Mouse (Mus musculus) neural tube, embryonic 10.5 days (tissue): ENCODE measurements around the gene Ier3.
A peak's percentile ranks its signal among the peaks of the same experiment; 100 is the strongest.
"Not testable (repeated sequence)": the region's sequence is repeated elsewhere in the genome, so short reads cannot be mapped to it uniquely, and the experiment has no call there.

Source experiments
- DNase-seq: peaks from one replicate; pipeline ENCODE4 v3.0.0-alpha.2; 2017; ENCODE audit warnings: low spot score; ENCODE audit errors: extremely low spot score

Gene Ier3

DNA sequence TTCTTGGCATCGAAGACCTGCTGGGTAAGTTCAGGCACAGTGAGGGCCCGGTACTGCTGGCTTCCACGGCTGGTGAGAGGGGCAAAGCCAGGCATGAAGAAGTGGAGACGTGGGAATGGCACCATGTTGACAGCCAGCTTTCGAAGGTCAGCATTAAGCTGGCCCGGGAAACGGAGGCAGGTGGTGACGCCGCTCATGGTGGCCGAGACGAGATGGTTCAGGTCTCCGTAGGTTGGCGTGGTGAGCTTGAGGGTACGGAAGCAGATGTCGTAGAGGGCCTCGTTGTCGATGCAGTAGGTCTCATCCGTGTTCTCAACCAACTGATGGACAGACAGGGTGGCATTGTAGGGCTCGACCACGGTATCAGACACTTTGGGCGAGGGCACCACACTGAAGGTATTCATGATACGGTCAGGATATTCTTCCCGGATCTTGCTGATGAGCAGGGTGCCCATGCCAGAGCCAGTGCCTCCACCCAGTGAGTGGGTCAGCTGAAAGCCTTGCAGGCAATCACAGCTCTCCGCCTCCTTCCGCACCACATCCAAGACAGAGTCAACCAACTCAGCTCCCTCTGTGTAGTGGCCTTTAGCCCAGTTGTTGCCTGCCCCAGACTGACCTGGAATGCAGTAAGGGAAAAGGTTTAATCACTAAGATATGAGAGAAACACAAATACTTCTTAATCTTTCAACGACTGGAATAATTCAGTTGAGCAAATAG, 14.1 kb downstream of the Ier3 start:
- no peak for DNase-seq

DNA sequence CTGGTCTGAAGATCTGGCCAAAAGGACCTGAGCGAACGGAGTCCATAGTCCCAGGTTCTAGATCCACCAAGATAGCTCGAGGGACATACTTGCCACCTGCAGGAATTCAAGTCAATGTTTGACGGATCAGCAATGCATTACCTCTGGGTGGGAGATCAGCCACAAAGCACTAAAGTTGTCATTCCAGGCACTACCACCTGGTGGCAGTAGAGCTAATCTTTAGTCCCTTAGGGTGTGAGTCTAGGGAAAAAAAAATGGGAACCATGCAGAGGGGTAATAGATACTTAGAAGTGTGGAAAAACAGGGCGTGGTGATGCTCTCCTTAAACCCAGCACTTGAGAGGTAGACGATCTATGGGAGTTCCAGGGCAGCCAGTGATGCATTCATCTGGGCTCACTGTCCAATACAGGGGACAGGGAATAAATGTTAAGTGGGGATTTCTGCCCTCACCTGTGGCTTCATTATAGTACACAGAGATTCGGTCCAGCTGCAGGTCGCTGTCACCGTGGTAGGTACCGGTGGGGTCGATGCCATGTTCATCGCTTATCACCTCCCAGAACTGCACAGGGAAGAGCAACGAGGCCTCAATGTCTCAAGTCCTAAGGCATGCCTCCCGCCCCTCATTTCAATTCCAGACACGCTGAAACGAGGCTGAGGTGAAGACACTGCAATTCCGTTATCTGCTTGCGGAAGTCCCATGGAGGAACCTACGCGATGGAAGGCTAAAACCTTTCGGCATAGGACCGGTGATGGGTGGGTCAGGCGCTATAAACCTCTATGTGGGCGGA, 14.9 kb downstream of the Ier3 start:
- peak; percentile 65 for DNase-seq

DNA sequence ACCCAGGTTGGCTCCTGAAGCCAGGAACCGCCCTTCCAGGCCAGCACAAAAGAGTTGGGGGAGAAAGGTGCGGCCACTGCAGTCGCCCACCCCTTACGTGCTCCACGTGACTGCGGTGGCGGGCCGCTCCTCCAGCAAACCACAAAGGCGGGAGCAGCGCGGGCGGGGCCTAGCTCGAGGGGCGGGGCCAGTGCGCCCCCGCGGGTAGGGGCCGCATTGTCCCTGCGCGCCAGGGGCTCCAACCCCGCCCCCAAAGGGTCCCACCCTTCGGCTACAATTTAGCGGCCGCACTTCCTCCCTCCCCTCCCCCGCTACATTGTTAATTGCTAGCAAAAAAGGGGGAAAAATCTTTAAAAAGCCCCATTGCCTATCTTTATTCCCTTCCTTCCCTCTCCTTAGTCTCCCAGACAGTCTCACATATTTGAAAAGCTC, 15.5 kb downstream of the Ier3 start:
- DNase-seq: peak; percentile 93

DNA sequence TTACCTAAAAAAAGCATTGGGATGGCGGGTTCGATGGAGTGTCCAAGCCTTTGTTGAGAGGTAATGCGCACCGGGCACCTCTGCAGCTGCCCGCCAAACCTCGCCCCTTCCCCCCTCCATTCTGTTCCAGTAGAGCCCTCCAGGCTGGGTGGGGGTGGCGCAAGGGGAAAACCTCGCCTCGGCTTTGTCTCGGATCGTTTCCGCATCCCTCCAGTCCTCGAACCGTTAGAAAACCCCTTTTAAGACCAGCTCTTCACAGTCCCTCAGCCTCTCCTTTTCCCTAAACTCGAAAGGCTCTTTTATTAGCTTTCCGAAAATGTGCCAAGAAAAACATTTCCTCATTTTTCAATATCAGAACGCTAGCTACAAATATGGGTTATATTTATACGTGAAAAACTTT, 16.0 kb downstream of the Ier3 start:
- DNase-seq: peak; percentile 72

DNA sequence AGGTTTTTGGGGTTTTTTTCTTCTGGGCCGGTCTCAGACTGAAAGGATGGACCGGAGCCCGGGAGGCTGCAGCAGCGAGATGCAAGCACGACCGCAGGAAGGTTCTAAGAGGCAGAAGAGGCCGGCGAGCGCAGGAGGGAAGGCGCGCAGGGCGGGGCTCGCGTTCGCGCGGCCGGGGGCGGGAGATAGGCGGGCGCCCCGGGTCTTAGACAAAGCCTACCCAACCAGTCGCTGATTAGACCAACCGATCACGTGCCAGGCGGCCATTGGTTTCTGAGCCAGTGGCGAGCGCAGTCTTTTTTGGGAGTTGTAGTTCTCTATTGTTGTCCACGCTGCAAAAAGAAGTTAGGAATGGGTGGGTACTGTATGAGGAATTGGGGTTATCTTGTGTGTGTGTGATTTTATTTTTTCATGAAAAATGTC, 16.6 kb downstream of the Ier3 start, which contains the start of gene Tubb5:
Gene Tubb5 (minus strand): TSS at position 185 of the 423 bp plus-strand sequence.
- DNase-seq: peak; percentile 92

DNA sequence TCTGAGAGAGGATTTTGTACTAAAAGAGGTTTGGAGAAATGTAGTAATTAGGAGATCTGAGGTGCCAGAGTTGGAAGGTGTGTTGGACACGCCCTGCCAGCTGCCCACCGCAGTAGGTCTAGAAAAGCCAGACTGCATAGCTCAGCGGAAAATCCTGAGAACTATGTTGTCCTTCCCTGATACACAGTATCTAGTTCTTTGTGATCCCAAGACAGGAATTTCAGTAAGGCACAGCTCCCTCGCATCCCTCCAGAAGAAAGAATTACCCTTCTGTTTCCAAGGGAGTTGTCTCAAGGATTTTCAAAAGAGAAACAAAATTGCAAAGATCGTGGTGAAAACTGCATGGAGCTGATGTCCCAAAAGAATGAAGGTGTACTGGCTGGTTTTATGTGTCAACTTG, 17.1 kb downstream of the Ier3 start:
- DNase-seq: peak; percentile 52

DNA sequence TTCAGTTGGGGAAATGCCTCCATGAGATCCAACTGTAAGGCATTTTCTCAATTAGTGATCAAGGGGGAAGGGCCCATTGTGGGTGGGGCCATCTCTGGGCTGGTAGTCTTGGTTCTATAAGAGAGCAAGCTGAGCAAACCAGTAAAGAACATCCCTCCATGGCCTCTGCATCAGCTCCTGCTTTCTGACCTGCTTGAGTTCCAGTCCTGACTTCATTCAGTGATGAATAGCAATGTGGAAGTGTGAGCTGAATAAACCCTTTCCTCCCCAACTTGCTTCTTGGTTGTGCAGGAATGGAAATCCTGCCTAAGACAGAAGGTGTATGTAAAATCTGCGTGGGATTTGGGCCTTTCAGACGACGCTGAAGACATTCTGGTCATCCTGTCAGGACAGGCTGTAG, 17.5 kb downstream of the Ier3 start:
- not testable (repeated sequence) for DNase-seq

DNA sequence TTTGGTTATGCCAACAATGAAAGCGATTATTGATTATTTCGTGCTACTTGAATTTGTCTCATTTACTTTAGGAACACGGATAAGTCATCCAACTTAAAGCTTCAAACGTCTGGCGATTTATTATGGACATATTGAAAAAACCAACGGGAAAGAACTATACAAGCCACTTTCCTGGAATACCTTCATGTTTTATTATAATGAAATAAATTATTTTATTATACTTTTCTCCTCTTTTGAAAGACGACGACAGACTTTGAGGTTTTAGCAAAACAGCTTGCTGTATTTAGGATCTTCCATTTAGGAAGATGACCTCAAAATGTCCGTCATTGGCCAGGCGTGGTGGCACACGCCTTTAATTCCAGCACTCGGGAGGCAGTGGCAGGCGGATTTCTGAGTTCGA, 19.1 kb downstream of the Ier3 start:
- DNase-seq: no peak

DNA sequence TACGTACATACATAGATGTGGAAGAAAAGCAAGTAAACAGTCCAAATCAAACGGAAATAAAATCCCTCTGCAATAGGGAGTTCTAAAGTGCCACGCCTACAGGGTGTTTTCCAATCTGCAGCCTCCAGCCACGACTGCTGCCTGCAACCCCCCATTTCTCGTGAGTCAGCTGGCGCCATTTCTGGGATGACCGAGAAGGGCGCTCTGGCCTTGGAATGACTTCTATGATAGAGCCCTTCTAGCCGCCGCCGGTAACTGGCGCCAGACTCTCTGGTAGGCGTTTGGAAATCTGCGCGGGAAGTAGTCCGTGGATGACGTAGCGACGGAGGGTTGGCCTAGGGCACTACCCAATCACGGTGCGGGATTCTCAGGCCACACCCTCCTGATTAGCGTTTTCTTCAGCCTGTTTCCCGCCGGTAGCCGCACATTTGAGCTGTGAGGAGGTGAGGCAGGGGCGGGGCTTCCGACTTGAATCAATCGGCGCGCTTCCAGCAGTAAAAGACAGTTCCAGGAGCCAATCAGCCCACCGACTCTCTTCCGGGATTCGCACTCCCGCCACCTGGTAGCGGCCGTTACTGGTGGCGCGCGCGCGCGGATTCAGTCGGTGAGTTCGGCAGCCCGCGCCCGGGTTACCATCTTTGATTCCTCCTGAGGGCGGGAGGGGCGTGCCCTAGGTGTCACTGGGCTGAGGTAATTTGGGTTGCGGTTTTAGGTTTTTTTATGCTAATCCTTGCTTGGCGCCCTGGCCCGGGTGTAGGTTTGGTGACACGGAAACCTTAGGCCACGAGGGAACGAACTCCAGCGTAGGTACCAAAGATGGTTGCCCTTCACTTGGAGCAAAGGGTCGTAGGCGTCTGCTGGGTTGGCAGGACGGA, 19.8 kb downstream of the Ier3 start, which contains the start of gene Mdc1:
Gene Mdc1 (plus strand): TSS at position 440 of the 875 bp plus-strand sequence.
- DNase-seq: peak; percentile 98

DNA sequence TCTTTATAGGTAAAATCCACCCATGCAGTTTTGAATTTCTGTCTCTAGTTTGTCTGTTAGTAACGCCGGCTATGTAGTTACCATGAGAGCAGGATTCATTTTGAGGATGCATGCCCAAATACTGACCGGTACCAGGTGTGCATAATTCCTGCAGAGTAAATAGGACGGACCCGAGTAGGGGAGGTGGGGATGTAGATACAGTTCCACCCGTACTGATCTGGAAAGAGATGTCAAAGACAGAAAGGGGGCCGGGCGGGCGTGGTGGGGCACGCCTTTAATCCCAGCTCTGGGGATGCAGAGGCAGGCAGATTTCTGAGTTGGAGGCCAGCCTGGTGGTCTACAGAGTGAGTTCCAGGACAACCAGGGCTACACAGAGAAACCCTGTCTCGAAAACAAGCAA, 20.5 kb downstream of the Ier3 start:
- DNase-seq: peak; percentile 25

DNA sequence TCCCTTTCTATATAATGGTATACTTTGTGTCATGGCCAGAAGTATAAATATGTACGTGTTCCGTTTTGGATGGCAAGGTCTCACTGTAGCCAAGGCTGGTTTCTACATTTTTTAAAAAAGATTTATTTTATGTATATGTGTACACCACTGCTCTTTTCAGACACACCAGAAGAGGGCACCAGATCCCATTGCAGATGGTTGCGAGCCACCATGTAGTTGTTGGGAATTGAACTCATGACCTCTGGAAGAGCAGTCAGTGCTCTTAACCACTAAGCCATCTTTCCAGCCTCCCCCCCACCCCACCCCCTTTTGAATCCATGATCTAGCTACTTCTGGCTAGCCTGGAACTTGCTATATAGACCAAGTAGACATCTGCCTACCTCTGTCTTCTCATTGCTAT, 22.0 kb downstream of the Ier3 start:
- DNase-seq: no peak

DNA sequence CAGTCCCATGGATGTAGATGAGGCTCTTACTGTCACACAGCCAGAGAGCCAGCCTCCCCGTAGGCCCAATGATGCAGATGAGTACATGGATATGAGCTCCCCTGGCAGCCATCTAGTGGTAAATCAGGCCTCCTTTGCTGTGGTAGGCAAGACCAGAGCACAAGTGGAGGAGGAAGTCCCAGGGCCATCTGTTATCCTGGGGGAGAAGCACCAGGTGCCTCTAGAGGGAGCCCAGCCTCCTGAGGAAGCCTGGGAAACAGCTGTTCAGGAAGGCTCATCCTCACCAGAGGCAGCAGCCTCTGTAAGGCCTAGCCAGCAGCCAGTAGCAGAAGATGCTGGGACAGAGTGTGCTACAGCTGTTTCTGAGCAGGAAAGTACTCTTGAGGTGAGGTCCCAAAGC, 26.6 kb downstream of the Ier3 start:
- no peak for DNase-seq

DNA sequence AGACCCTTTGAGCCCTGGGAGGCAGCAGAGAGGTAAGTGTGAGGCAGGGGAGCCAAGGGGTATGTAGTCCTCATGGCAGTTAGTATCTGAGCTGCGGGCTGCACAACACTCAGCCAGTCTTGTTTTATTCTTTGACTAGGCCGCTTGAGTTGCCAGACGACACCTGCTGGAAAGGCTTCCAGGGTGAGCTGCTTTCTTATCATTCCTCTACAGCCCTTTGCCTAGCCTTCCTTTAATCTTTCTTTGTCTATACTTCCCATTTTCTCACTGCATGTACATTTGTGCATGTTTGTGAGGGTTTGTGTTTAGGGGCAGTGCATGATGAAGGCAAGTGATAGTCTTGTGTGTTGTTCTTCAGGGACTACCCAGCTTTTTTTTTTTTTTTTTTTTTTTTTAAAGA, 29.5 kb downstream of the Ier3 start:
- DNase-seq: no peak

DNA sequence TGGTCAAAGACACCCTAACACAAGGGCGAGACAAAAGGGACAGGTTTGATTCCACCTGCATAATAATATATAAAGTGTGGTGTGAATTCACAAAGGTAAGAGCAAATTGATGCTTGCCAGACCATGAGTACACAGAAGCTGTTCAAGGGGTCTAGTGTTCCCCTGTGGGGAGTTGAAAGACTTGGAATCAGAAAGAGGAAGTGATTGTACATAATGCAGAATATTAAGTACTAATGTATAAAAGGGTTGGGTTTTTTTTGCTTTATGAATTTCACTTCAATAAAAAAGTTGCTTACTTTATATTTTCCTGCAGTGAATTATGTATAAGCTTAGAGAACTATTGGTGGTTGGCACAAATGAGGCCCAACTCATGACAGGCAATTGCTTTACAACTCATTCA, 37.9 kb downstream of the Ier3 start:
- no peak for DNase-seq

DNA sequence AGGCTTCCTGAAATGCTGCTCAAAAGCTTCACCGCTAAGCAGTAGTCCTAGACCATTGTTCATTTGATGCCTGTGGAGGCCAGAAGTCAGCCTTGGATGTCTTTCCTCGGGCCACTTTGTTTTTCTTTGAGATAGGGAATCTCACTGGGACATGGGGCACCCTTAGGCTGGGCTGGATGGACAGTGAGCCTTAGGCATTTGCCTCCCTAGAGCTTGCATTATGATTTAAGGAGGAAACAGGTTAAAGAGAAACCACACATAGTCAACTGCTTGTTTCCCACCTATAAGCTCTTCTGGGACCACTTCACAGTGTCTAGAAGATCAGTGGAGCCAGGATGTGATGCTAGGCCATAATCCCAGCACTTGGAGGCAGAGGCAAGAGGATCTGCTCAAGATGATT, 38.4 kb downstream of the Ier3 start:
- no peak for DNase-seq

DNA sequence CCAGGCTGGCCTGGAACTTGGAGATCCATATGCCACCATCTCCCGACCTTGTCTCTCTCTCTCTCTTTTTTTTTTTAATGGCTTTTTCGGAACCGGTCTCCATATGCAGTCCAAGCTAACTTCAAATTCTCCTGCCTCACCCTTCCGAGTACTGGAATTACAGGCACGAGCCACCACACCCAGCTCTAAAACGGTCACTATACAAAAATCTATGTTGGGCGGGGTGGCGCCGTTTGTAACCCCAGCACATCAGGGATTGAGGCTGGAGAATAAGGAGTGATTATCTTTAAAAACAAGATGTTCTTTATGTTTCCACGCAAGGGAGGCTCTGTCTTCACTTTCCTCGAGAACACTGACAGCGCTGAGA, 39.3 kb downstream of the Ier3 start:
- peak; percentile 22 for DNase-seq

DNA sequence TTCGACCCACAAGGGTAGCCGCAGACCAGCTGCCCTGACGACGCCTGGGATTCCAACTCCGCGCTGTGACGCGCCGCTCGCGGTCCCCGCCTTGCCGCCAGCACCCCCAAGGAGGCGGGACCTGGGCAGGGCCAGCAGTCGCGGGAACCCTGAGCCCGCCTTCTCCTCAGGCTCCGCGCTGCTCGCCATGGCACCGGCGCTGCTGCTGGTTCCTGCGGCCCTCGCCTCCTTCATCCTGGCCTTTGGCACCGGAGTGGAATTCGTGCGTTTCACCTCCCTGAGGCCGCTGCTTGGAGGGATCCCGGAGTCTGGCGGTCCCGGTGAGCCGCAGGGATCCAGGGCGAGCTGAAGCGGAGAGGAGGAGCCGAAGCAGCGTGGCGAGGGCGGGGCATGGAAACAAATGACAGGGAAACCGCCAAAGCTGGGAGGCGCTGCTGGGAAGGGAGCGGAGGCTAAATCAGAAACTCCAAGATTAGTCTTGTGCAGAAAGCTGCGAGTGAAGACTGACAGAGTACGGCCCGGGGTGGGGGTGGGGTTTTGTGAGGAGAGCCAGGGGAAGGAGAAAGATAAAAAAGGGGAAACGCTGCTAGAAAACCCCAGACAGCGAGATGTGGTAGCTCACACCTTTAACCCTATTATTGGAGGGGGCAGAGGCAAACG, 39.8 kb downstream of the Ier3 start, which contains the start of gene Nrm:
Gene Nrm (plus strand): TSS at position 121 of the 660 bp plus-strand sequence.
- peak; percentile 92 for DNase-seq

DNA sequence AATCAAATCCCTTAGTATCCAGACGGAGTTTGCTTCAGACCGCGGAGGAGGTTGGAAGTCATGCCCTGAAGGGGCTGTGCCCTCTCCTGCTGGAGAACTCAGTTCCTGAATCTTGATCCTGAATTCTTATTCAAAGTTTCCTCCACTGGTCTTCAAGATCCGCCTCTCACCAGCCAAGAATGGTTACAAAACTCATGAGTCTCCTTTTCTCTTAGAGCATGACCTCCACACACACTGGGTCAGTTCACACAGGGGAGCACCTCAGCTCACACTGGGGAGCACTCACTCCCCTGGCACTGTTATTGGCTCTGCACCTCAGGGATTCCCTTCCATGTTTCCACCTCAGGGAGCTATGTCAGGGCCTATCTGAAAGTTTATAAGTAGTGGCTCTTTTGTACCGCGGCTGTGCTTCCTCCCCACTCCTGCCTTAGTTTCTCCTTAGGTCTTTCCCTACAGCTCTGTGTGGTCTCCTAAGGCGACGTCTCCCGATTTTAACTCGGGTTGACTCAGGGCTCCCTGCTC, 43.4 kb downstream of the Ier3 start:
- DNase-seq: peak; percentile 34

DNA sequence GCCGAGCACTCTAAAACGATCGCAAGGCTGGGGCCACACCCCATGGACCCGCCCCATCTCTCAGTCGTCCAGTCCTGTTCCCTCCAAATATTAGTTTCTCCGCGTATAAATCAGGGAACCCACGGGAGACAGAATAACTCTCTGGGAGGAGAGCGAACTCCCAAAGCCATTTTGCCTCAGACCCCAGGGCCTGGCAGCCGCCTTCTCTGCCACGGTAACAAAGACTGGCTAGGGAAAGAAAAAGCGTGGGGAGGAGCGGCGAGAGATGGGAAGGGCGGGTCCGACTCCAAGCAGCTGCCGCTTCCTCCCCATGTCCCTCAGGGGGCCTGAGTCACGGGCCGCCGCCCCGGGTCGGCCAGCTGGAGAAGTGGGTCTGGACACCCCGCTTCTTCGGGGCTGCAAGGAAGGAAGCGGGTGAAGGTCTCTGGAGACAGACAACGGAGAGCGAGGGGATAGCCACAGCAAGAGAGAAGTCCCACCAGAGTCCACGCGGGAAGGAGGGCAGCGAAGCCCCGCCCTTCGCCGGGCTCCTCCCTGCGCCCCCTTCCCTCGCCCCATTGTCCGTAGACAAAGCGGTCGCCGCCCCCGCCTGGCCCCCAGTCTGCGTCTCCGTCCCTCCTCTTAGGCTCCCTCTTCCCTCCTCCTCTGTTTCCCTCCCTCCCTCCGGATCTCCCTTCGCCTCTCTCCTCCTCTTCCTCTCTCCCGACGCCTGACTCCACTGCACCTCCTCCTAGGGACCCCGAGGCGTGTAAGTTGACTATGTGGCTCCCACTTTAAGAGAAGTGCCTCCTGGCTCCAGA, 44.2 kb downstream of the Ier3 start, which contains the start of gene Ppp1r18:
Gene Ppp1r18 (plus strand): TSS at position 113 of the 800 bp plus-strand sequence.
- DNase-seq: peak; percentile 88

DNA sequence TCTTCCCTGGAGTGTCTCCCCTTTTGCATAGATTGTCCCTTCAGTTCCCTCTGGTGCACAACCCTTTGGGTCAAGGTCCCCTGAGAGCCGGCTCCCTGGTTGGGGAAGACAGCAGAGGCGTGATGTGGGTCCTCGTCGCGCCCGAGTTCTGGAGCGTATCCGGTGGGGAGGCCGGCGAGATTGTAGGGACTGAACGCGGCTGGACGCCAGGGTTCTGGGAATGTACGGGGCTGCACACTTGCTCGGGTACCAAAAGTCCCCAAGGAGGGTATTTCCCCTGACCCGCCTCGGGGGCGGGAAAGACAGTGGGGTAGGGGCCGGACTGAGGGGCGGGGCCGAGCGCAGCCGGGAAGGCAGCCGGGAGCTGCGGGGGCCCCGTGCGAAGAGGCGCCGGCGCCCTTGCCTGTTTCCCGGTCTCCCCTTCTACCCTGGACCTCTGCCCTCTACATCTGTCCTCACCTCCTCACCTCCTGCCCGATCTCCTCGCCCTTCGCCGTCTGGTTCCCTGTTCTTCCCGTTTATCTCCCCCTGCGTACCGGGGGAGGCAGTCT, 44.9 kb downstream of the Ier3 start:
- DNase-seq: no peak
